Mouse (Mus musculus) heart, postnatal 0 days (tissue): ENCODE results near the gene Rad50. TPM values are rescaled to one million over a fixed set of nuclear protein-coding genes. Genes with fewer than 3 reads are reported as not detected.

Experiments used
- ATAC-seq: fragments of 200-750 bp; cut with Nextera tagmentation; 2 replicates; pipeline ENCODE4 v1.8.0; 2017; ENCODE audit warnings: low read depth, moderate number of reproducible peaks, moderate library complexity; ENCODE audit not compliant: insufficient read depth
- DNase-seq: peaks from one replicate; pipeline ENCODE4 v3.0.0-alpha.2; 2016; ENCODE audit warnings: low spot score
- H3K27ac ChIP-seq: fragments of 300-500 bp; sonication (generic); 2 replicates; pipeline ENCODE4 v1.5.1; 2014; ENCODE audit warnings: low read depth, mild to moderate bottlenecking
- H3K27me3 ChIP-seq: fragments of 300-500 bp; sonication (generic); 2 replicates; pipeline ENCODE4 v1.6.1; 2014; ENCODE audit warnings: low read length, mixed read lengths; ENCODE audit not compliant: control insufficient read depth, insufficient read depth
- H3K36me3 ChIP-seq: fragments of 300-500 bp; sonication (generic); replicated peaks from 2 replicates; pipeline ENCODE4 v1.6.1; 2014; ENCODE audit warnings: low read length, mixed read lengths; ENCODE audit not compliant: control insufficient read depth, insufficient read depth
- H3K4me1 ChIP-seq: fragments of 300-500 bp; sonication (generic); 2 replicates; pipeline ENCODE4 v1.6.1; 2014; ENCODE audit warnings: antibody characterized with exemption; ENCODE audit not compliant: control insufficient read depth, insufficient read depth
- H3K4me2 ChIP-seq: fragments of 300-500 bp; sonication (generic); 2 replicates; pipeline ENCODE4 v1.6.1; 2014; ENCODE audit warnings: low read depth, mild to moderate bottlenecking, low read length, moderate library complexity
- H3K4me3 ChIP-seq: fragments of 300-500 bp; sonication (generic); 2 replicates; pipeline ENCODE4 v1.5.1; 2014; ENCODE audit warnings: low read depth, low read length
- H3K9ac ChIP-seq: fragments of 300-500 bp; sonication (generic); replicated peaks from 2 replicates; pipeline ENCODE4 v1.6.1; 2014; ENCODE audit warnings: low read depth, low read length, mixed read lengths
- H3K9me3 ChIP-seq: fragments of 300-500 bp; sonication (generic); replicated peaks from 2 replicates; pipeline ENCODE4 v1.6.1; 2016; ENCODE audit warnings: low read length; ENCODE audit not compliant: control insufficient read depth
- CTCF ChIP-seq: IDR thresholded peaks from 2 replicates; pipeline ENCODE4 v1.5.1; 2016; ENCODE audit warnings: antibody characterized with exemption, control low read depth, low read depth
- EP300 ChIP-seq: IDR thresholded peaks from 2 replicates; pipeline ENCODE4 v1.6.1; 2016; ENCODE audit warnings: antibody characterized with exemption, low read depth
- WGBS: fragments of 180-500 bp; shearing (Covaris S2); extraction: QIAGEN DNeasy Blood & Tissue Kit; methylation state at CpG from one replicate; pipeline ENCODE4 v1.1.7; 2014; 5-methylcytosine and 5-hydroxymethylcytosine counted together
- polyA plus RNA-seq: library from polyadenylated mRNA; unstranded; fragments of >200 nt; fragmentation: Nextera tagmentation; extraction: Ambion mirVana; gene quantifications from 2 replicates; pipeline ENCODE4 v1.2.1, GENCODE M21; 2015
- total RNA-seq: library from RNA; depleted of rRNA; stranded (reverse); fragments of >200 nt; gene quantifications from 2 replicates; pipeline ENCODE4 v1.2.3, GENCODE M21; 2014; ENCODE audit warnings: low replicate concordance

Rad50 gene
- total and polyA plus RNA-seq, 2 experiments from 2014 or later = 5.9 to 14.9 TPM

GRCm38 (mm10) chr11:53617562-53618109 lies 89.5 kb downstream of the Rad50 start:
- Histone ChIP-seq H3K4me1 (no peaks in the 10 kb centered on the region), H3K4me3 (no peak overlapping the region), H3K9me3 (no peaks in the 10 kb centered on the region), H3K27ac (no peak overlapping the region), H3K36me3 (no peaks in the 10 kb centered on the region), H3K9ac (no peak overlapping the region), H3K27me3 (no peaks in the 10 kb centered on the region), H3K4me2 (no peak overlapping the region)
- 64% methylated on average over 4 of the region's 4 CpGs for WGBS
- no peak for TF ChIP-seq CTCF
- no peak for TF ChIP-seq EP300
- DNase-seq (no peak), ATAC-seq (no peak)

- WGBS = 80% methylated on average over 8 of the region's 8 CpGs
- Histone ChIP-seq H3K27me3 (no peaks in the 10 kb centered on the region), H3K4me3 (no peak overlapping the region), H3K27ac (no peak overlapping the region), H3K4me2 (no peak overlapping the region), H3K36me3 (no peaks in the 10 kb centered on the region), H3K9me3 (no peaks in the 10 kb centered on the region), H3K4me1 (no peaks in the 10 kb centered on the region), H3K9ac (no peak overlapping the region)
- DNase-seq (no peak), ATAC-seq (no peak)
- TF ChIP-seq EP300 (no peak), CTCF (no peak)
These were observed 90.2 kb downstream of the Rad50 start for GRCm38 (mm10) chr11:53616748-53617558.

- TF ChIP-seq CTCF (no peak), EP300 (no peak)
- no peak overlapping the region for H3K27ac ChIP-seq
- H3K9me3 ChIP-seq = no peaks in the 10 kb centered on the region
- 86% methylated on average over 8 of the region's 8 CpGs for WGBS
- H3K4me2 ChIP-seq = no peak overlapping the region
- DNase-seq (no peak), ATAC-seq (no peak)
- H3K9ac ChIP-seq = no peak overlapping the region
- H3K27me3 ChIP-seq = no peaks in the 10 kb centered on the region
- no peaks in the 10 kb centered on the region for H3K36me3 ChIP-seq
- H3K4me1 ChIP-seq = no peaks in the 10 kb centered on the region
- no peak overlapping the region for H3K4me3 ChIP-seq
These were observed 91.5 kb downstream of the Rad50 start for GRCm38 (mm10) chr11:53615575-53615974.

- ATAC-seq (no peak), DNase-seq (no peak)
- Histone ChIP-seq H3K4me1 (no peaks in the 10 kb centered on the region), H3K4me2 (no peak overlapping the region), H3K27ac (no peak overlapping the region), H3K36me3 (no peaks in the 10 kb centered on the region), H3K9me3 (no peaks in the 10 kb centered on the region), H3K9ac (no peak overlapping the region), H3K27me3 (no peaks in the 10 kb centered on the region), H3K4me3 (no peak overlapping the region)
- WGBS = 59% methylated on average over 6 of the region's 6 CpGs
- TF ChIP-seq CTCF = no peak
- no peak for TF ChIP-seq EP300
These were observed 91.9 kb downstream of the Rad50 start for GRCm38 (mm10) chr11:53615172-53615571.

GRCm38 (mm10) chr11:53609672-53610071 lies 97.4 kb downstream of the Rad50 start:
- no peak overlapping the region for H3K4me3 ChIP-seq
- H3K27me3 ChIP-seq = no peaks in the 10 kb centered on the region
- WGBS = 59% methylated on average over 3 of the region's 3 CpGs
- no peaks in the 10 kb centered on the region for H3K4me1 ChIP-seq
- no peak for DNase-seq
- no peak overlapping the region for H3K27ac ChIP-seq
- no peak overlapping the region for H3K4me2 ChIP-seq
- H3K9me3 ChIP-seq = no peaks in the 10 kb centered on the region
- no peak overlapping the region for H3K9ac ChIP-seq
- no peaks in the 10 kb centered on the region for H3K36me3 ChIP-seq
- TF ChIP-seq CTCF (no peak), EP300 (no peak)
- no peak for ATAC-seq
